Mouse (Mus musculus) intestine, postnatal 0 days (tissue): ENCODE data around the gene Zfp605. TPM values are rescaled to one million over a fixed set of nuclear protein-coding genes. Genes with fewer than 3 reads are reported as not detected.

ENCODE experiments used
- ATAC-seq: fragments of 200-750 bp; cut with Nextera tagmentation; 2 replicates; pipeline ENCODE4 v1.8.0; 2017; ENCODE audit warnings: mild to moderate bottlenecking, moderate TSS enrichment, moderate library complexity
- H3K27ac ChIP-seq: fragments of 300-500 bp; sonication (generic); 2 replicates; pipeline ENCODE4 v1.5.1; 2014; ENCODE audit warnings: mild to moderate bottlenecking, low read depth, low read length, moderate library complexity
- H3K27me3 ChIP-seq: fragments of 300-500 bp; sonication (generic); replicated peaks from 2 replicates; pipeline ENCODE4 v1.6.1; 2014; ENCODE audit warnings: low read length, mixed read lengths; ENCODE audit not compliant: control insufficient read depth, insufficient read depth
- H3K36me3 ChIP-seq: fragments of 300-500 bp; sonication (generic); 2 replicates; pipeline ENCODE4 v1.6.1; 2014; ENCODE audit warnings: mild to moderate bottlenecking, moderate library complexity; ENCODE audit not compliant: control insufficient read depth, insufficient read depth
- H3K4me1 ChIP-seq: fragments of 300-500 bp; sonication (generic); replicated peaks from 2 replicates; pipeline ENCODE4 v1.6.1; 2014; ENCODE audit warnings: antibody characterized with exemption, low read length, mixed read lengths; ENCODE audit not compliant: control insufficient read depth, insufficient read depth
- H3K4me2 ChIP-seq: fragments of 300-500 bp; sonication (generic); replicated peaks from 2 replicates; pipeline ENCODE4 v1.6.1; 2014; ENCODE audit warnings: low read depth, mild to moderate bottlenecking, moderate library complexity
- H3K4me3 ChIP-seq: fragments of 300-500 bp; sonication (generic); 2 replicates; pipeline ENCODE4 v1.5.1; 2014; ENCODE audit warnings: low read depth, low read length
- H3K9ac ChIP-seq: fragments of 300-500 bp; sonication (generic); 2 replicates; pipeline ENCODE4 v1.6.1; 2014; ENCODE audit warnings: mild to moderate bottlenecking, low read depth, low read length
- H3K9me3 ChIP-seq: fragments of 300-500 bp; sonication (generic); 2 replicates; pipeline ENCODE4 v1.6.1; 2016; ENCODE audit warnings: mixed run types; ENCODE audit not compliant: control insufficient read depth
- CTCF ChIP-seq: sonication (generic); IDR thresholded peaks from 2 replicates; pipeline ENCODE4 v1.5.1; 2016; ENCODE audit warnings: low read depth, mild to moderate bottlenecking, control low read depth, antibody characterized with exemption, moderate library complexity
- WGBS: fragments of 180-500 bp; shearing (Covaris S2); extraction: QIAGEN DNeasy Blood & Tissue Kit; methylation state at CpG from one replicate; pipeline ENCODE4 v1.1.7; 2014; 5-methylcytosine and 5-hydroxymethylcytosine counted together
- polyA plus RNA-seq: library from polyadenylated mRNA; unstranded; fragments of >200 nt; fragmentation: Nextera tagmentation; extraction: Ambion mirVana; gene quantifications from 2 replicates; pipeline ENCODE4 v1.2.1, GENCODE M21; 2015

The Zfp605 gene
- polyA plus RNA-seq, 1 experiment from 2014 or later: 2.0 TPM

DNA sequence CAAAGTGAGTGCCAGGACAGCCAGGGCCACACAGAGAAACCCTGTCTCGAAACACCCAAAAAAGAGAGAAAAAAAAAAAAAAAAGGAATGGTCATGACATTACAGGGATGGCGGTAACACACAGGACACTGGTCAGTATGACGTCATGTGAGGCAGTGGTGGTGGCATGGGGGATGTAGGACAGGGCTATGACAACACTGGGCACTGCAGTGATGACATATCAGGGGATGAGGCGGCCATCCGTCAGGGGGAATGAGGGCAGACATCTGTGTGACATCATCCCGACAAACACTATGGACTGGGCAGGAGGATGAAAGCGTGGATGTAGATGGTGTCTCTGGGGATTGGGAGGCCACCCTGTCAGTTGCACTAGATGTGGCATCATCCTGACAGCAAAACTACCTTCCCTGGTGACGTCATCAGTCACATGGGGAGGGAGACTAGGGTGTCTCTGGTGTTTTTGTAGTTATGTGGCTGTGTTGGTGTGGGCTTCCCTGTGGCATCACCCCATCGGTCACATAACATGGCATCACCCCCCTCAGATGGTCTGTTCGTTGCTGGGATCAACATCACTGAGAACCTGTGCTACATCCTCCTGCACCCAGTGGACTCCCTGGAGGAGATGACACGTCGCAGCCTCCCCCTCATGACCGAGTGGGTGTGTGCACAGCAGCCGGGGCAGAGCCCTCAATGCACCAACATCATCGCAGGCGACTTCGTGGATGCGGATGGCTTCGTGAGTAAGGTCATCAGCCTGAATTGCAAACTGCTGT lies 6.9 kb upstream of the Zfp605 start:
- no peak for TF ChIP-seq CTCF
- WGBS: 92% methylated on average over 19 of the region's 19 CpGs
- no peak for ATAC-seq

DNA sequence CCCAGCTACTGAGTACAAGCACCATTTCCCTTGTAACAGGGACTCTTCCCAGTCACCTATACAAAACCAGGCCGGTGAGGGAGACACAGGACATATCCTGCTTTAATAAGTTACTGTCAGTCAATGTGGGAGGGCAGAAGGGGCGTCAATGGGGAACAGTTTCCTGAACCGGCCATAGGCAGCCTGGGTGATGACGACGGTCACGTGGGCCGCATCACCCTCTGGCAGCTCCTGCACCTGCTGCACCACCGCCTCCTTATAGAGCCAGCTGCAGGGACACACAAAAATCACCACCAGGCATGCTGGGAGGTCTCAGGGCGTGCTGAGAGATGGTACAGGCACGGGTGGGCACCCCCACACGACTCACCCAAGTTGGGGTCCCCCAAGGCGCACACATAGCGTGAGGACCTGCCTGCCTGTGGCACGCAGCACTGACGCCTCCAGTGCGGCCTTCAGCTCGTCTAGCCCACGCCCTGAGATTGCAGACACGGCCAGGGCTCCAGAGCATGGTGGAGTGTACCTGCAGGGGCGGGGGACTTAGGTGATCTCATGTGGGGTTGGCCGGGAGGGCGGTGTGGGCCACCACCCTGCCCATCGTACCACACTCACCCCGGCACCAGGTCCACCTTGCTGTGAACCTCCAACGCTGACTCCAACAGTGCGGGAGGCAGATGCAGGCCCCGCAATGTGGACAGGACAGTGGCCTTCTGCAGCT lies 5.8 kb upstream of the Zfp605 start:
- H3K36me3 ChIP-seq: peaks cover 41% of the 10 kb centered on the region
- no peaks in the 10 kb centered on the region for H3K27me3 ChIP-seq
- no peaks in the 10 kb centered on the region for H3K9me3 ChIP-seq
- no peak overlapping the region for H3K9ac ChIP-seq
- no peak overlapping the region for H3K4me2 ChIP-seq
- peaks cover 4% of the 10 kb centered on the region for H3K4me1 ChIP-seq
- TF ChIP-seq CTCF: no peak
- no peak overlapping the region for H3K27ac ChIP-seq
- no peak for ATAC-seq
- H3K4me3 ChIP-seq: no peak overlapping the region
- 93% methylated on average over 27 of the region's 27 CpGs for WGBS

More for the DNA sequence above, 6.9 kb upstream of the Zfp605 start:
- Histone ChIP-seq H3K36me3 (peaks cover 41% of the 10 kb centered on the region), H3K4me3 (no peak overlapping the region), H3K4me2 (no peak overlapping the region), H3K9ac (no peak overlapping the region), H3K27ac (no peak overlapping the region), H3K4me1 (peaks cover 4% of the 10 kb centered on the region), H3K9me3 (no peaks in the 10 kb centered on the region), H3K27me3 (no peaks in the 10 kb centered on the region)

DNA sequence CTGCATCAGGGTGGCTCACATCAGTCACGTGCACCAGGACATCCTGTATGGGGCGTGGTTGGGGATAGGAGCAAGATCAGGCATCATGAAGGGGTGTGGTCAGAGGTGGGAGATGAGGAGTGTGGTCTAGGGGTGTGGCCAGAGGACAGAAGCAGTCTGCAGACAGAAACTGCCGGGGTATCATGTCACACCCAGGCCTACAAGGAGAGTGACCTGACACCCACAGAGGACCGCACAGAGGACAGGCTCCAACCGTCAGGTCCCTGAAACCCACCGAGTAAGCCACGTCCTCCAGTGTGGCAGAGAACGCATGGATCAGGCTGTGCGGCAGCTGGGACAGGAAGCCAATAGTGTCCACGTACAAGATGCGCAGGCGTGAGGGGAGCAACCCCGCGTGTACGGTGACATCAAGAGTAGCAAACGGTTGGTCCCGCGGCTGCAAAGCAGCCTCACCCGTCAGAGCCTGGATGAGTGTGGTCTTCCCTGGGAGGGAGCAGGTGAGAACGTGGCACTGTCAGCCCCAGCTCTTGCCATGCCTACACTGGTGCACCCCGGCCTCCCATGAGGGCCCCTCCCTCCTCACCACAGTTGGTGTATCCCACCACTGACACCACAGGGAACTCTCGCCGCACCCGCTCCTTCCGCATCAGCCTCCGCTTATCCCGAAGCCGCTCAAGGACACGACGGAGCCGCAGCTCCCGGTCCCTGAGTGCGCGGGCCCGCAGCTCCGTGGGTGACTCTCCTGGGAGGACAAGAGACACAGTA lies 5.1 kb upstream of the Zfp605 start:
- 96% methylated on average over 36 of the region's 36 CpGs for WGBS
- peaks cover 4% of the 10 kb centered on the region for H3K4me1 ChIP-seq
- H3K9ac ChIP-seq: no peak overlapping the region
- no peak for ATAC-seq
- H3K27ac ChIP-seq: peak overlapping the region; percentile 15; the same call in 1 of the 2 replicates
- no peak overlapping the region for H3K4me2 ChIP-seq
- H3K36me3 ChIP-seq: peaks cover 41% of the 10 kb centered on the region
- TF ChIP-seq CTCF: no peak
- H3K9me3 ChIP-seq: no peaks in the 10 kb centered on the region
- H3K4me3 ChIP-seq: no peak overlapping the region
- H3K27me3 ChIP-seq: no peaks in the 10 kb centered on the region

DNA sequence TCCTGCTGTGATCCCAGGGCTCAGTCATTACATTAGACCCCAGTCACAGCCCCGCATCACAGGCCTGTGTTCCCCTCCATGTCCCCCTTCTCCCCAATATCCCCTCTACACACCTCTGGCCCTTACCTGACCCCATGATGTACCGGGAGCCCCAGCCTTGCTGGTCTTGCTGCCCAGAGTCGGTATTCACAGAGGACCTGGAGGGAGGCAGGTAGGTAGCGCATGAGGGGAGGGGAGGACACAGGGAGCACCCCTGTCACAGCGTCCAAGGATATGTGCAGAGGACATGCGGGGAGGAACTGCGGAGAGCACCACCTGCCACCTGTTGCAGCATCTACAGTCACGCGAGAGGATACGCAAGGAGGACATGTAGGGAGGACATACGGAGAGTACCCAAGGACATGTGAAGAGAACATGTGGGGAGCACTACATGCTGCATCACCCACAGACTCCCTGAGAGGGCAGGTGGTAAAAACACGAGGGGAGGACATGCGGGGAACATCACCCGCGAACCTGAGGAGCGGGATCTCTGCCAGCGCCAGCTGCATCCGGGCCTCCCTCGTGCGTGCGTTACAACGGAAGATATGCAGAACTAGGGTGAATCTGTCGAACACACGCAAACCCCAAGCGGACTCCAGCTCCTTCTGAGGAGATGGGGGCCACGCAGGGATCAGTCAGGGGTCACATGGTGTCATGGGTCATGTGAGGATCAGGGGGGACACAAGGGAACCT lies 3.6 kb upstream of the Zfp605 start:
- no peaks in the 10 kb centered on the region; the same call in none of the 2 replicates for H3K4me1 ChIP-seq
- WGBS: 93% methylated on average over 26 of the region's 26 CpGs
- peak overlapping the region; percentile 67 for H3K4me3 ChIP-seq
- H3K36me3 ChIP-seq: peaks cover 41% of the 10 kb centered on the region
- no peaks in the 10 kb centered on the region for H3K9me3 ChIP-seq
- no peak for ATAC-seq
- peak overlapping the region; percentile 65; the same call in 1 of the 2 replicates for H3K9ac ChIP-seq
- TF ChIP-seq CTCF: no peak
- peak overlapping the region; percentile 97; the same call in 1 of the 2 replicates for H3K27ac ChIP-seq
- peak overlapping the region; percentile 76 for H3K4me2 ChIP-seq
- no peaks in the 10 kb centered on the region for H3K27me3 ChIP-seq

DNA sequence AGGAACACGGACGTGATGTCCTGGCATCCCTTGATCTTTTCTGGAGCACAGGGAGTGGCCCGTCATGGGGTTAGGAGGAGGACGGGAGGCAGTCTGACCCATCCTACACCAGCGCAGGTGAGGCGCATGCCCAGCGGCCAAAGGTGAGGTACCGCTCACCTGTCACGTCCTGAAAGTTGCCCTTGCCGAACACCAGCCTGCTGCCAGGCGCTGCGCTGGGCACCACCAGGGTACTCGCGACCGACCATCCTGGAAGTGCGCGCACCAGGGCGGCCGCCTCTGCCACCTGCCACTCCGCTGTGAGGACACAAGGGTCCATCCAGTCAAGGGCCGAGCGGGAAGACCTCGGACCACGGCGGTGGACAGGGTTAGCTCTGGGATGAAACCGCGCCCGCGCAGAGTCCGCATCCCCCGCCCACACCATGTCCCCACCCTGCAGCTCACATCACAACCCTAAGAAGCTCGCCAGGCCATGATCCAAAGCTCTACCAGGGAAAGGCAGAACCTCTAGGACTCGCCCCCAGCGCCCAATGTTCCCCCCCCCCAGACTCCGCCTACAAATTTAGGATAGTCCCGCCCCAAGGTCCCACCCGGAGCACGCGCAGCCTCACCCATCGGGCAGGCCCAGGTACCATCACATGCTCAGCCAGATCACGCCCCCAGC lies 2.9 kb upstream of the Zfp605 start:
- Histone ChIP-seq H3K4me1 (no peaks in the 10 kb centered on the region; the same call in 1 of the 2 replicates), H3K9me3 (no peaks in the 10 kb centered on the region), H3K27ac (peak overlapping the region; percentile 97), H3K4me2 (peak overlapping the region; percentile 76), H3K36me3 (peaks cover 41% of the 10 kb centered on the region), H3K4me3 (peak overlapping the region; percentile 67), H3K9ac (peak overlapping the region; percentile 65), H3K27me3 (no peaks in the 10 kb centered on the region)
- 8% methylated on average over 39 of the region's 41 CpGs for WGBS
- ATAC-seq: peak; percentile 19; the same call in 1 of the 2 replicates
- TF ChIP-seq CTCF: no peak
